Mouse (Mus musculus): ENCODE results near the gene Borcs5.

Borcs5 gene

DNA sequence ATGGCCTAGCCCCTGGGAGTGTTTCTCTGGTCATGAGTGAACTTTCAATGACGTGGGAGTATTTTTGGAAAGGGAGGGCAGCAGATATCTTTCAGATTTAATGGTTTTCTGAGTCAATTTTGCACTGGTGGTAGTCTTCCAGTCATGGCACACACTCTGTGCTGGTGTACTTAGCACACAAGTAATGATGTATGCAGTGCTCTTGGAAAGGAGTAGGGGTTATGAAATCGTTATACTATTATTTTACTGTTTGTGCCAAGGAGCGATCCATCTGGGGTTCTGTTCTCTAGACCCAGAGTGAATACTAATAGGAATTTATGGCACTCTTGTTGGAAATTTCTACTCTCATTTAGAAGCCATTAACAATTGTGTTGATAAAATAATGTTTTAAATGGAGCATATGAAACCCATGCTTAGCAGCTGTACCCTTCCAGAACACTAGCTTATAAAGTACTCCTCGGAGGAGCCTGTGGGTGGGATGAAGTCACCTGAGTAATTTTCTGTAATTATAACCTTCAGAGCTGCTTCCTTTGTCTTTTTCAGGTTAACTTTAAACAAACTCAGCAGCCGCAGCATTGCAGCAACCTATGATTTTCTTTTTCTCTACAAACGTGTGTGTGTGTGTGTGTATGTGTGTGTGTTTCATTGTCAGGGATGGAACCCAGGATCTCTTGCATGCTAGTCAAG is 30.0 kb downstream of the Borcs5 start:
- DNase-seq (ENCODE audit: extremely low read depth, low read depth) = no peak

DNA sequence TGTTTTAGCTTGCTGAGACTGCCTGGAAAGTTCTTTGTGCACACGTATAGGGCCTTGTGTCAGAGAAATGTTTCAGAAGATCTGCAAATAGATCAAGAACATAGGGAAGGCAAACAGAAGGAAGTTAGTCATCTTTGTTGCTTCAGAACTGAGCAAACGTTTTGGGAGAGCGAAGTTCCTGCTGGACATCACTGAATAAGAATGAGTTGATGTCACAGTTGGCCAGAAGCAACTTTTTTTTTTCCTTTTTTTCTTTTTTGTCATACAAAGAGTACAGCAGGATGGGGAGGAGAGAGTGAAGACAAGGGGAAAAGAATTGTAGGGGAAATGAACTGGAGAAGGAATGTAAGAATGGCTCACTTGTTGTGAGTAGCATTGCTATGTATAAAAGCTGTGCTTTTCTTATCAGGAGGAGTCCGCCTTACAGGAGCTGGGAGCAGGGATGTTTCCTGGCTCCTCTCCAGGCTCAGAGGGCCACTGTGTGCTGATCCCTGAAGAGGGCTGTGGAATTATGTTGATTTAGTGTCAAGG is 31.6 kb downstream of the Borcs5 start:
- DNase-seq (ENCODE audit: extremely low read depth, low read depth) = no peak

DNA sequence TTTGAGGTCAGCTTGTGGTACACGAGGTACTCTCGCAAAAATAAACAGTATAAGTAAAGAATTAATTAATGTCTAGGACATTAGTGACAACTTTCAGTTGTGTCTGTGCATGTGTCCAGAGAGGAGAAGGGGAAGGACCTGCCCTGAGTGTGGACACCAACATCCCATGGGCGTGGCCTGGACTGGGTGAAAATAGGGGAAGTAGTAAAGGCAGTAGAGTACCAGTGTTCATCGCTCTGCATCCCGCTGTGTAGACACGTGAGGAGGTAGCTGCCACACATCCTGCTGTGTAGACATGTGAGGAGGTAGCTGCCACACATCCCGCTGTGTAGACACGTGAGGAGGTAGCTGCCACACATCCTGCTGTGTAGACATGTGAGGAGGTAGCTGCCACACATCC is 34.4 kb downstream of the Borcs5 start:
- peak; percentile 75 for DNase-seq (ENCODE audit: extremely low read depth, low read depth)

DNA sequence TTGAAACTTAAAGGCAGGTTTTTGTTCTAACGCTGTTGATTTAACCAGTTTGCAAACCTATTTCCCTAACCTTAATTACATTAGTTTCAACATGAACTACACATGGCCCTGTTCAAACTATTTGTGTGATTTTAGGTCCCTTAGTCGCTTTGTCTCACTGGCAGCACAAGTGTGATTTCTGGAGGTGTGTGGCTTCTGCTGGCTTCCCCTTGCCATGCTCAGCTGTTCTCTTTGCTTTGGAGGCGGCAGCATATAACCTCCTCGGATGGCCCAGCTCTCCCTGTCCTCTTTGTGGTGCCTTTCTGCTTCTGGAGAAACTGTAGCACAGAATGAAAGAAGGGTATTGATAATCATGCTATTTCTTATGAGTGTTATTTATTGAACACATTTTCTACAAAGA is 38.2 kb downstream of the Borcs5 start:
- no peak for DNase-seq (ENCODE audit: extremely low read depth, low read depth)

DNA sequence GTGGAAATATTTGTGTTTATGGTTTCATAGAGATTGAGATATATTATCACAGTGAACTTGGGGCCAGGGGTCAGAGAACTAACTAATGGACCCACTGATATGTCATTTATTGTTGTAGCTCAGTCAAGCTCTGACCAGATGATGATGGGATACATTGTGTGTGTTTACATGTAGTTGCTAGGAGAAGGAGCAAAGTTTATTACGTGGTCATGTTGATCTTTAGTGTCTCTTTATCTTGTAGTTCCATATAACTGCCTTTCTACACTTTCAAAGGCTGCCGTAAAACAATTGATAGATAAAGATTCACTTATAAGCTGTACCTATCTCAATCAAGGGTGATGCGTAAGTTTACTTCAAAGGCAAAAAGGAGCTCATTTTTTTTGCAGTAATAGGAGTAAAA is 38.7 kb downstream of the Borcs5 start:
- DNase-seq (ENCODE audit: extremely low read depth, low read depth) = no peak

DNA sequence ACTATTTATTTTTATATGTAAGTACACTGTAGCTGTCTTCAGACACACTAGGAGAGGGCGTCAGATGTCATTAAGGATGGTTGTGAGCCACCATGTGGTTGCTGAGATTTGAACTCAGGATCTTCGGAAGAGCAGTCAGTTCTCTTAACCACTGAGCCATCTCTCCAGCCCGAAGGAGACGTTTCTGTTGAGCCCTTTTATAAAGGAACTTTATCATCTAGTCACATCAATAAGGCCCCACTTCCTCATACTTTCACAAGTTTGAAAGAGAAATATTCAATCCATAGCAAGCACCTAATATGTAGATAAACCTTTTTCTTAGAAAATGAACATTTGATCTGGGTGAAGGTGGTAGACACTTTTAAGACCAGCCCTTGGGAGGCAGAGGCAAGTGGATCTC is 40.0 kb downstream of the Borcs5 start:
- DNase-seq (ENCODE audit: extremely low read depth, low read depth) = peak; percentile 28

DNA sequence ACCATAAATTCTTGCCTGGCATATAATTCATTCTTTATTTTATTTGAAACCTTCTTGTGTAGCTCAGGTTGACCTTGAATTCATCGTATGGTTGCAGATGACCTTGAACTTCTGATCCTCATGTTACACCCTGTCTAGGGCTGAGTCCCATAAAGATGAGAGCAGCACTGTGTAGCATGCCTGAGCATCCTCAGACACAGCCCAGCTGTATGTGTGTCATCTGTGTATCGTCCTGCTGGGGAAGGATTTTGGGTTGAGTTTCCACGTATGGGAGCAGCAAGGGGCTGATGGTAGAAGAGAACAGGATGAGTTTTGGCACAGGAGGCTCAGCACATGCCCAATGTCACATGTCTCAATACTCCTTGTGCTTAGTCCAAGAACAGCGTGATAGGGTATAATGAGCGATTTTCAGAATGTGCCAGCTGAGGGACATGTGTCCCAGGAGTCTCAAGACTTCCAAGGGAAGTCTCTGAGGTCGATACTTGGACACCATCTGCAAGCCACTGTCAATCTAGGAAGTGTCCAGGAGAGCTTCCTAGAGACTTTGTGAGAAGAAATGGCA is 45.1 kb downstream of the Borcs5 start:
- no peak for DNase-seq (ENCODE audit: extremely low read depth, low read depth)

DNA sequence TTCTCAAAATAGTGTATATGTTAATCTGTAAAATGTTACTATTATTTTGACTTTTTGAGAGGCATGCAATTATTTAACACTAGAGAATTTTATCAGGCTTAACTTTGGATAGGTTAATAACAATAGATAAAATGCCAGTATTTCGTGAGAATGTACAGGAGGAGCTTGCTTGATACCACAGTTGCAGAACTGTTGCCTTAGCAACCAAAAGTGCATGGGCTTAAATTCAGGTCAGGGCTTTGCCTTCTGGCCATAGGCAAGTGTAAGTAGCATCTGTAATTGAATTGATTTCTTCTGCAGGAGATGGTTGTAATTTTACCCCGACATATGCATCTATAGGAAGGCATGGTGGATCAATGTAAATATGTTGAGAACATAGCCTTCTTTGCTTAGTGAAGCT is 45.7 kb downstream of the Borcs5 start:
- DNase-seq (ENCODE audit: extremely low read depth, low read depth) = no peak

DNA sequence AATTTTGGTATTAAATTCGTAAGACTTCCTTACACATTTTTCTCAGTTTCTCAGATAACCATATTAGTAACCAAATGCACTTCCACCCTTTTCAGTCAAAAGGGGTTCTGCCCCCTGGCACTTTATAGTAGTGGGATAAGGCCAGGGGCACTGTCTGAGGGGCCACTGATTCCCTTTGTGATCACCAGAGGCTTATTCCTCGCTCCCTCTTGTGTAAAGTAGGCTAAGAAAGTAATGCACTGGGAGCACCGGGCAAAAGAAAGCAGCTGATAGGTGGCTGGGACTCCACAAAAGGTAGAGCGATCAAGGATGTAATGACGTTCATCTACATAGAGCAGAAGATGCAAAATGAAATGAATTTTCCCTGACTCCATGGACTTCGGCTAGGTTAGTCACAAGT is 46.2 kb downstream of the Borcs5 start:
- DNase-seq (ENCODE audit: extremely low read depth, low read depth) = no peak

DNA sequence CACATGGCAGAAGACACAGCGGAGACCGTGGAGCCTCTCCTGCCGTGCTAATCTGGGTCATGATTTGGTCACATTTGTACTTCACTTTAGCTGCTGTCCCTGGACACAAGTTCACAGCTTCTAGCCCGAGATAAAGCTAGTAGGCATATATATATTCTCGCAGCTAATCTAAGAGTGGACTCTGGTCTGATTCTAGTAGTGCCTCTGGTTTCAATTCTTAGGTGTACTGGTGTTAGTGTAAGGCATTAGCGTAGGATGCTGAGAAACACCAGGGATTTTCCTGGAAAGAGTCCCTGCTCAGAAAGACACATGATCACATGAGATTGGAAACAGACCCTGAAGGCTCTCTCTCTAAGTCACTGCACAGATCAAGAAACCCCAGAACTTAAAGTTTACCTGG is 55.2 kb downstream of the Borcs5 start:
- DNase-seq (ENCODE audit: extremely low read depth, low read depth) = no peak

DNA sequence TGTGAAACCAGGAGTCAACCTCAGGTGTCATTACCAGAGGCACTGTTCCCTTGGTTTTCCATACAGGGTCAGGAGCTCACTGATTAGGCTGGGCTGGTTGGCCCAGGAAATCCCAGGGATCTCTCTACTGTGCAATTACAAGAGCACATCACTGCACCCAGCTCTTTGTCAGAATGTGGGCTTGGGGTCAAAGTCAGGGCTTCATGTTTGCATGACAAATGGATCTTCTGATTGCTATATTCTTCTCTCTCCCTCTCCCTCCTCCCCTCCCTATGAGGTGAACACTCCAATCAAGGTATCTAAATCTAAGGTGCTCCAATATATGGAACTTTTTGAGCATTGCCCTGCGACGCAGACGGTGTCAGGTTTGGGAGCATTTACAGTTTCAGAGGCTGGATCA is 55.7 kb downstream of the Borcs5 start:
- DNase-seq (ENCODE audit: extremely low read depth, low read depth) = no peak

DNA sequence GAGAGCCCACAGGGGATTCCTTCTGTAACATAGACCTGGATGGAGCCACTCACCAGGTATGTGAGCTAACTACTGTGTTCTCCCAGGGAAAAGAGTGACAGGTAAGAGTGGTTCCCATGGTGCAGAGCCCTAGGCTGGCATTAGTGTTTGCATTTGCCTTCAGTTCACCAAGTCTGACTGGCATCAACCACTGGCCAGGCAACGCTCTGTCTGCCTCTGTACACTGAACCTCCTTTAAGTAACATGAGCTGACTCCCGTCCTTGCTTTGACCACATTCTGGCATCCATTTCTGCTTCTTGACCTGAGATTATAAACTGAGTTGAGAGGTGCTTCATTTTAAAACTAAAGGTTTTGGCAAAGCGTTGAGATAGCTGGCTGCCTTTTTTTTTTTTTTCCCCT is 56.3 kb downstream of the Borcs5 start:
- DNase-seq (ENCODE audit: extremely low read depth, low read depth) = no peak

DNA sequence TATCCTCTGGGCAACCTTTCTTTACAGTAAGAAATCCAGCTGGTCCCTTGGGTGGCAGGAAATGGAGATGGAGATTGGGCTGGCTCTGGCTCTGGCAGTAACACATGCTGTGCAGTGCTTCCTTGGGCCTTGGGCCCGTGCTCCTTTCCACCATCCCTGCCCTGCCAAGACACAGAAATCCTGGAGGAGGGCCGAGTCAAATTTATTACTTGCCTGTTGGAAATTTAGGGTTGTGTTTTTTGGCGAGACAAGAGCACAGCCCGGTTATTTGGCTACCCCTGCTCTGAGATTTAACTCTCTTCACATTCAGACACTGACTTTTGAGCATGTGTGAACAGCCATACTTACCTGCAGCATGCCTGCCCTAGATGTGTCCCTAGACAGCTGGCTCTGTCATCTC is 56.8 kb downstream of the Borcs5 start:
- no peak for DNase-seq (ENCODE audit: extremely low read depth, low read depth)

DNA sequence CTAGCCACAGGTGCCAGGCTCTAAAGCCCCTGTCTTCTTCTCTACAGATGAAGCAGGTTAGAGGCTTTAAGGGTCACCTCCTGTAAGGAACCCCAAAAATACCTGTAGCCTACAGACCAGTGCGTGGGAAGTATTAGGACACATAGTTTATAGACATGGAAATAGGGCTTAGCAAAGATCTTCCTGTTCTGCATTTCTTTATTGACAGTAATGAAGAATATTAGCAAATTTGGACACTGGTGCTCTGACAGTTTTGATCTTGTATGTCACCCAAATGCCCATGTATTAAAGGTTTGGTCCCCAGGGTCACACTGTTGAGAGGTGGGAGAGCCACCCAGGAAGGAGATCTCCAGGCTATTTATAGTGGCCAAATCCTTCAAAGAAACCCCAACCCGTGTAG is 57.2 kb downstream of the Borcs5 start:
- no peak for DNase-seq (ENCODE audit: extremely low read depth, low read depth)

DNA sequence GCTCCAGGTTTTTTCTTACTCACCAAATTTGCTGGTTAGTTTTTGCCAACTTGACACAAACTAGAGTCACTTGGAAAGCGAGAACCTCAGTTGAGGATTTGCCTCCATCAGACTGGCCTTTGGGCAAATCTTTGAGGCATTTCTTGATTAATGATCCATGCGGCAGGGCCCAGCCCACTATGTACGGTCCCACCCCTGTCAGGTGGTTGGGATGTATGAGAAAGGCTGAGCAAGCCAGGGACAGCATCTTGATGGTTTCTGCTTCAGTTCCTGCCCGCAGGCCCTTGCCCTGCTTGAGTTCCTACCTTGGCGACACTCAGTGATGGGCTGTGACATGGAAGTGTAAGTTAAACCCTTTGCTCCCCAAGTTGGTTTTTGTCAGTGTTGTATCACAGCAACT is 58.9 kb downstream of the Borcs5 start:
- no peak for DNase-seq (ENCODE audit: extremely low read depth, low read depth)

DNA sequence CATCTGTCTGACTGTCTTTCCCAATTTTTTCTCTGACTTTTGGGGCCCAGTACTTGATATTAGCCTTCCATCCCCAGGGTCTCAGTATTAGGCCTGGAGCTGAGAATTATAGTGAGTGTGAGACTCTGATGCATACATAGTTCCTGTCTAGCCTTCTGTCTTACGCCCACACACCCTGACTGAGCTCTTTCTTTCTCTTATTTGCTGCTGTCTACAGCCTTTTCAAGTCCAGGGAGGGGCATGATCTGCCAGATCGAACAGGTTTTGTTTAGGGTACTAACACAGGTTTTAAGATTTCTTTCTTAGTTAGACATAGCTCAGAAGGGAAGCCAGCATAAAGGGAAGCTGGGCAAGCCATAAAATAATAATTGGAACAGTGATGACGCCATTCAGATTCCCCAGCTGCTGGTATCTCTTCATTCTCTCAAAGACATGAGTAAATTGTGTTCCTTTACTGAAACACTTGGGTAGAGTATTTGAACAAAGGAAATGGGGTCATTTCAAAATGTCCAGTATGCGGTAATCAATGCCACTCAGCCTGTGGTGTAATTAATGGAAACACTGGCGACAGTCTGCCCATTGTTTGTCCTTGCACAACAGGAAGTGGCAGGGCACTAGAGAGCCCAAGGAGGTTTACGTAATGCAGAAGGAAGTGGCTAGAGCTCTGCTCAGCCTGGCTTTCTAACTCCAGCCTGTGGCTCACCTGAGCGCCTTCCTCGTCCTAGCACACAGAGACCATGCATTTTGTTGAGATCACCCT is 61.3 kb downstream of the Borcs5 start:
- no peak for DNase-seq (ENCODE audit: extremely low read depth, low read depth)

DNA sequence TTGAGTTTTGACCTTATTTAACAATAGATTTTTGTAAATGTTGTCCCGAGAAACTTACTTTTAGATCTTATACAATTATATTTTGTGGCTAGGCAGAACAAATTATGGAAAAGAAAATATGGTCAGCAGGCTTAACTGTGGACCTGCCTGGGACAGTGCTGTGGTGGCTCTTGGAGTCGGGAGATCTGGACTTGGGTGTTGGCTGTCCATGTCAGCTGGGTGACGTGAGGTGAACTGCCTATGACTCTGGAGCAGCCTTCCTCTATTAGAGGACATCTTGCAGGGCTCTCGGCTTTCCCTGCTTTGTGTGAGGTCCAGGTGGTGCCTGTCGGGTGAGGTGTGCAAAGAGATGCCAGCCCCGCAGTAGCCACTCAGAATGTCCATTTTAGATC is 61.9 kb downstream of the Borcs5 start:
- DNase-seq (ENCODE audit: extremely low read depth, low read depth) = no peak

DNA sequence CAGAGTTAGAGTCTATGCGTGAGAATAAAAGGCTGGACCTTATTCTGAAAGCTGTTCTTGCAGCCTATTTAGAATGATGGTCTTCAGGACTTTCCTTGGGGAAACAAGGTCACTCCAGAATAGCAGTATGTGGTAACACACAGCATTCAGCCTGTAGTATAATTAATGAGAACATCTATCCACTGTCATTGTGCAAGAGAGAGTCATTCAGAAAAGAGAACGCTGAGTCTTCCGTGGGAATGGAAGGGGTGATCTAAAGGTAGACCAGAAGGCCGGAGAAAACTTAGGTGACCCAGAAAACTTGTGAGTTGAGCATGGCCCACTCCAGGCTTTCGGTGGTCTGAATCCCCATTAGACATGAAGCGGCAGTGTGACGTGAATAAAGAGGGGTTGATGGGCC is 62.9 kb downstream of the Borcs5 start:
- no peak for DNase-seq (ENCODE audit: extremely low read depth, low read depth)

DNA sequence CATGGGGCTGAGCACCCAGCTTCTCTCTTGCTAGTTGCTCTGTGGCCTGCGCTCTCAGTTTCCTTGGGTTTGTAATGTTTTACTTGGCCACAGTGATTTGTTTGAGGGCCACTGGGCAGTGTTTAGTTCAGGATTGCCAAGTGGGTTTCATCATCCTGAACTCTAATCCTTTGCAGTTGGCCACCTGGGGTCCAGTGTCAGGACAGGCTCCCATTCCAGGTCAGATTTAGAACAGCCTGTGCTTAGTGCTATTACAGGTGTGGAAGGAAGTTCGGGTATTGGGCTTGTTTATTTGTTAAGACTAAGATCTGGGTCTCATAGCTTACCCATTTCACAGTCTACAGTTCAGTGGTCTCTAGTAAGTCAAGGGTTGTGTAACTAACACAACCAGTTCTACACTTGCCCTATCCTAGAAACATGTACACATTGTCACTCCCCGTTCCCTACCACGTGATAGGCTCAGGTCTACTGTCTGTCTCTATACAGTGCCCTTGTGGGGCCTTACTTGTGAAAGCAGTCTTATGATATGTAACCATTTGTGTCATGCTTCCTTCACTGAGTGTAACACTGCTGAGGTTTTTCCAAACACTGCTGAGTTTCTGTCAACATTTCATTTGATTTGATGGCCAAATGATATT is 63.9 kb downstream of the Borcs5 start:
- DNase-seq (ENCODE audit: extremely low read depth, low read depth) = no peak

DNA sequence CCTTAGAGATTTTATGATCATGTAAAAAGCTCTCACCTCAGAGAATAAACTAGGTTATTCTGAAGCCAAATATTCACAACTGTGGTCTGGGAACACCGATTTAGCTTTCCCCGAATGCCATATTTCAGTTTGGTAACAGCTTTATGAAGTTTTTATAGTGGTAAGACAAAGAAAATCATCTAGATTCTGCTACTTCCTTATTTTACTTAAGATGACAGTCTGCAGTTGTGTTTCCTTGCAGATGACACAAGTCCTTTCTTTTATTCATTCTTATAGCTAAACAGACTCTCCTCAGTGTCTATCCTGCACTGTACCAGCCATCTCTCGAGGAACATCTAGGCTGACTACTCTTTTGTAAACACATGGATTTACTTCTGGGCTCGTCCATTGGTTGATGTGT is 67.2 kb downstream of the Borcs5 start:
- DNase-seq (ENCODE audit: extremely low read depth, low read depth) = no peak

DNA sequence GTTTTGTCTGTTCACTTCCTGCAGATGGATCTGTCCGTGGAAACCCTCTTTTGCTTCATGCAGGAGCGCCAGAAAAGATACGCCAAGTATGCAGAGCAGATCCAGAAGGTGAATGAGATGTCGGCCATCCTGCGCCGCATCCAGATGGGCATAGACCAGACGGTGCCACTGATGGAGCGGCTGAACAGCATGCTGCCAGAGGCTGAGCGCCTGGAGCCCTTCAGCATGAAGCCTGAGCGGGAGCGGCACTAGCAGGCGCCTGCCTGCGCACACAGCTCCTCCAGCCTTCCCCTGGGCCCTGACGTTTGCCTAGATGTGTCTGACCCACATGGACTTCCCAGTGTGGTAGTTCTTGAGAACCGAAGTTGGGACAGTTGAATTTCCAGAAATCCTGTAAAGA is 70.7 kb downstream of the Borcs5 start:
- DNase-seq (ENCODE audit: extremely low read depth, low read depth) = no peak

DNA sequence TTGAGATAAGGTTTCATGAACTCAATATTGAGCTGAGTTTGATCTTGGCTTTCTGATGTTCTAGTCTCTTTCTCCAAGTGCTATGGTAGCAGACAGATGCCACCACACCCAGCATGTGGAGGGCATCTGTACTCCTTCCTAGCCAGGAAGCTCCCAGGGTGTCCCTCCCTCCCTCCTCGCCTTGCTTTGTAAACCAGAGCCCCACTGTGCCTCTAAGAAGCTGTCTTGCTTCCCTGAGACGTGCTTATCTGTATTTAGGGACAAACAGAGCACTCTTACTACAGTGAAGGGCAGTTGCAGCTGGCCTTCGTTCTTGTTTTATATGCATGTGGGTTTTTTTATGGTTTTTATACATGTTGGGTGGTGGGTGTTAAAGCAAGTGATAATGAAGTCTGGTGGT is 74.0 kb downstream of the Borcs5 start:
- DNase-seq (ENCODE audit: extremely low read depth, low read depth) = no peak
